Mouse (Mus musculus): ENCODE data around the gene Cdk2ap2.

Gene Cdk2ap2

DNA sequence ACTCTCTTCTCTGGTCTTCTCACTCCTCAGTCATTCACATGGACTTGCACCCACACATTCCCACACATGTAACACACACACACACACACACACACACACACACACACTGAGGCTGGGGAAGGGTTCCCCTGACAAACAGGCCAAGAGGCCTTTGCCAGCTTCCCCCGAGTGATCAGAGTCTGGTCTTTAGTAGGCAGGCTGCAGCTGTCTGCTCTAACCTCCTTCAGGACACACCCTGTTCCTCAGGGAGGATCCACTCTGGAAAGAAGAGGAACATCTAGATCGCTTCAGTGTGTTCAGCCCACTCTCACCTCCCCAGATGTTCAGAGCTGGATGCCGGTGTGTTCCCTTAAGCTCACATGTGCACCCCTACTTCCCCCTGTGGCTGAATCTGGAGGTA, 2.6 kb upstream of the Cdk2ap2 start:
- no peak for DNase-seq (ENCODE audit: low spot score)

DNA sequence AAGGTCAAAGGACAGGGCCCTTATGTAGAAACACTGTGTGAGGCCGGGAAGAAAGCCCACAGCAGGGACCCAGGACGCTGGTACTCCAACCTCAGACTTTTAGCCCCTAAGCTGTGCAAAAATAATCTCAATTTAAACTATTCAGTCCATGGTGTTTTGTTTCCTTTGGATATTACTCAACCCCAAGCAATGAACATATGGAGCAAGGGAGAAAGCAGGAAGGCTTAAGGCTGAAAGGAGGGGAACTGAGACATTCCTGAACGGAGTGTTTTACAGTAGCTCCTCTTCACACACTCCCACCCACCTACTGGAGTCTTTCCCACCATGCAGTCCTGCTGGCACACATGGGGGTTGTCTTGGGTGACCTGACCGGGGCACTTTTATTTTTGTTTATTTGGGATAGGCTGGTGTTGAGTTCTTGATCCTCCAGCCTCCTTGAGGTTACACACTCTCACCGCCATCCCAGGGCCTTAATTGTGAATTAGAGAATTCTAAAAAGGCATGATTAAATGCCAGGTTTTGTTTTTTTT, 2.1 kb upstream of the Cdk2ap2 start:
- DNase-seq (ENCODE audit: low spot score): no peak

DNA sequence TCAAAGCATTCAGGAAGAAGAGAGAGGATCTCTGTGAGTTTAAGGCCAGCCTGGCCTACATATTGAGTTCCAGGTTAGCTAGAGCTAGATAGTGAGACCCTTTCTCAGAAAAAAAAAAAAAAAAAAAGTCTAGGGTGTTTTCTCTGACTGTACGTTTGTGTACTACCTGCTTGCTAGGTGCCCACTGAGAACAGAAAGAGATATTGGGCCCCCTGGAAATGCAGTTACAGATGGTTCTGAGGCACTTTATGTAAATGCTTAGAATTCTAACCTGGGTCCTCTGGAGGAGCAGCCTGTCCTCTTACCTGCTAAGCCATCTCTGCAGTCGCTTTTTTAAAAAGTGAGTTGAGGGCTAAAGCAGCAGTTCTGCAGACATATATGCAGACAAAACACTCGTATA, 1.2 kb upstream of the Cdk2ap2 start:
- DNase-seq (ENCODE audit: low spot score): no peak

DNA sequence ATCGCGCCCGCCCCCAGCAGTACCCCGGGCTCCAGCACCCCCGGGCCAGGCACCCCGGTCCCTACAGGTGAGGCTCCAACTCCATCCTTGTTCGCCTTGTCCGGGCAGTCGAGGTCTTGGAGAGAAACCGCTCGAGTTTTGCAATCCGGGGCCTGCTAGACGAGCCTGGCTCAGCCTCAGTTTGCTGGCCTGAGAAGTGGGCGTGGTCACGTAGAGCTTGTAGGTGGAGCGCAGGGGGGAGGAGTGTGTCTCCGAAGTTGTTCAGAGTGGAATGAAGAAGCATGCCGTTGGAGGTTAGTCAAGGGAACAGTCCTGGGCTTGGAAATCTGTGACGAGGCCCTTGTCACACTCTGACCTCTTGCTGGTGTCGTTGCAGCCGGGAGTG, 451 bp downstream of the Cdk2ap2 start:
- peak; percentile 88 for DNase-seq (ENCODE audit: low spot score)

DNA sequence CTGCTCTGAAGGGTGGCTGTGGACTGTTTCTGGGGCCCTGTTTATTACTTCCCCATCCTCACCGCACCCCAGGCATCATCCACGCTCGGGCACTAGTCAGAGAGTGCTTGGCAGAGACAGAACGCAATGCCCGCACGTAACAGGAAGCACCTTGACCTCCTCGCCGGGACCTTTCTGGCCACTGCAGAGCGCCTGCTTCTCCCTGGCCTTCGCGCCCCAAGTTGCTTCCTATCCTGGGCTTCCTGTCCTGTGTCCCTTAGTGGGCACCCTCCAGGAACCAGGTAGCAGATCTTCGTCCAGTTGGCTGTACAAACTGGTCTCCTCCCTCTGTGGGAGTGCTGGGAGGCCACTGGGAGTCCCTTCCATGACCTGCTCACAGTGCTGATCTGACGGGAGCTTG, 1.4 kb downstream of the Cdk2ap2 start:
- DNase-seq (ENCODE audit: low spot score): no peak

DNA sequence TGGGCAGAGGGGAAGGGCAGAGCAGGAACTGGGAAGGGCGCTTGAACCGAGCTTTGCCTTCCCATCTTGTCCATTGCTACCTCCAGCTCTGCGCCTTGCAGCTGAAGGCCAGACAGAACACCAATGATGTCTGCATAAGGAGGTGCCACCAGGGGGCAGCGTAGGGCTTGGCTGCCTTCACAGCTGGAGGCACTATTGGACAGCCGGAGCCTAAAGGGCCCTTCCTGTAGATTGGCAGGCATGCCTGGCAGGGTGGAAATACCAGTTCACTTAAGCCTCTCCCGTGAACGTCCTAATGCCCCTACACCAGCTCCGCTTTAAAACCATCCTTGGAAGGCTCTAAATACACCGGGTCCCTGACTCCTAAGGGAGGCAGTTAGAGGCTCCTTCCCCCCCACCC, 2.1 kb downstream of the Cdk2ap2 start:
- peak; percentile 95 for DNase-seq (ENCODE audit: low spot score)

DNA sequence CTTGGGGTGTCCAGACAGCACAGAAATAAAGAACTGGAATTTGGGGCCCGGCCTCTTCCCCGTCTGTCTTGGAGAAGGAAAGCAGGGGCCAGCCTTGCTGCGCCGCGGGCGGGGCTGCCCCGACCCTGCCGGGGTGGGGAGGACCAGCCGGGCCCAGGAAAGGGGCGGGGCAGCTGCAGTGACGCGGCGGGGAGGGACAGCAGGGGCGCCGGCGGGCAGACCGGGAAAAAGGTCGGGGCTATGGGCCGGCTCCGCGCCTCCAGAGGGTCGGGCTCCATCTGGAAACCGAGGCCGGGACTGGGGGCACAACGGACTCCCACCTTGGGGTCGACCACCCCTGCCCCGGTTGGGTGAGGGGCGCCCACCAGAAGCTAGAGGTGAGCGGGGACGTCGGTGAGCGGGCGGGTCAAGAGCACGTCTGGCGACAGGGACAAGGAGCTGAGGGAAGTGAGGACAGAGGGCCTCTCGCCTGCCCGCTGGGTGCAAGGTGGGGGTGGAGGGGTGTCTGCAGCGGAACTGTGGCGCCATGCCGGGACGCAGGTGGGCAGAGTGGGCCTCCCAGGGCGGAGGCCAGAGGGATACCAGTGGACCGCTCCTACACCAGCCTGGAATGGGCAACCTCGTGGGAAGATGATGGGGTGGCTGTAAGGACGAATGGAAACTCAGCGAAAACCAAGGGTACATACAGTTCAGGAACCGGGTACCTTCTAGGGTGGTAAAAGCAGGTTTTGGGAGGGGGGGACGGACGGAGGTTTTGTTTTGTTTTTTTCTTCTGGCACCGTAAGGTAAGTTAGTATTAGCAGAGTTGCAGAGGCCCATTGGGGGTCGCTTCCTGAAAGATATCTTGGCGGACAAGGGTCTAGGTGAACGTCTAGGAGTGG, 3.1 kb downstream of the Cdk2ap2 start, which contains the start of gene Pitpnm1:
Pitpnm1 (plus strand) TSS at position 162 of the 881 bp plus-strand sequence.
- no peak for DNase-seq (ENCODE audit: low spot score)

DNA sequence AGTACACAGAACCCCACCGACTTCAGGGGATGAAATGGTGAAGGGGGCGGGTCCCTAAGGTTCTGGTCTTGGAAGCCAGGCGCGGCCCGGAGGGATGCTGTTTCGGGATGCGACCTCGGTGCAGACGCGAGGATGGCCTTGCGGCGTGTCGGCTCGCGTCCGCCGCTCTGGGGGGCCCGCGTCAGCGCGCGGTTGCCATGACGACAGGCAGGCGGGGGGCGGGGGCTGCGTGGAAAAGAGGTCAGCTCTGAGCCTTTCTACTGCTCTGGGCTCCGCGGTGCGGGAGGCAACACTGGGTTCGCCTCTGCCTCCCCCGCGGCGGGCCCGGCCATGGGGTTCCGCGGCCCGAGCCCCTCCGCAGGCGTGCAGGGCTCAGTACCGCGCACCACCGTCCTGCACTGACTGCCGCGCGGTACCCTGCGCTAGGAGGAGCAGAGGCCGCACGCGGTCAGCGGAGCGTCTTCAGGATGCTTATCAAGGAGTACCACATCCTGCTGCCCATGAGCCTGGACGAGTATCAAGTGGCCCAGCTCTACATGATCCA, 3.8 kb downstream of the Cdk2ap2 start:
- DNase-seq (ENCODE audit: low spot score): no peak

DNA sequence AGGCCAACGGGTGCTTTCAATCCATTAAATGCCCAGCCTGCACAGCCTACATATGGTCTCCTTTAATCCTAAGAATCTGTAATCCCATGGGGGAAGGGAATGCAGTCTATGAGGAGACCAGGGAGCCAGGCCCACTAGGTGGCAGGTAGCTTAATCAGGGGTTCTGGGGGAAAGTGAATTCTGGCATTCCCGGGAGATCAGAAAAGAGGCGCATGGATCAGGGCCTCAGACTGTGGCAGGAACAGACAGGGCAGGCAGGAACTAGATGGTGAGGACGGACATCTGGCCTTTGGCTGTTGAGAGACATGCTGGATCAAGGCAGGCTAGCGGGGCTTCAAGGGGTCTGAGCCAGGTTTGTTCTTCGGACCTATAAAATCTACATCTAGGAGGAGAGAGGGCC, 4.5 kb downstream of the Cdk2ap2 start:
- DNase-seq (ENCODE audit: low spot score): no peak

DNA sequence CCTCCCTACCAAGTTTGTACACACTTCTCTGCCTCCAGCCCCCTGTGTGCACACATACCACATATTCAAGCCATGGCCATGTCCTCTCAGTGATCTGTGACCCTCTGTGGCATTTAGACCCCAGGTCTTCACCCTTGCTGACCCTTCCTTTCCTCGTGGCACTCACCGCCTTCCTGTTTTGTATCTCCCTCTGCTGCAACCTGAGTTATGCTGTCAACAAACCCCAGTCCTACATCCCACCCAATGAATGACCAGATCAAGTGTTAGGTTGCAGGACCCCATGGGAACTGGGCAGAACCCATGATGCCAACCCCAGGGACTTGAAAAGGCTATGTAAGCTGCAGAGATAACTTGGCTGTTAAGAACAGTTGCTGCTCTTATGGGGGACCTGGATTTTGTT, 5.1 kb downstream of the Cdk2ap2 start:
- DNase-seq (ENCODE audit: low spot score): no peak

DNA sequence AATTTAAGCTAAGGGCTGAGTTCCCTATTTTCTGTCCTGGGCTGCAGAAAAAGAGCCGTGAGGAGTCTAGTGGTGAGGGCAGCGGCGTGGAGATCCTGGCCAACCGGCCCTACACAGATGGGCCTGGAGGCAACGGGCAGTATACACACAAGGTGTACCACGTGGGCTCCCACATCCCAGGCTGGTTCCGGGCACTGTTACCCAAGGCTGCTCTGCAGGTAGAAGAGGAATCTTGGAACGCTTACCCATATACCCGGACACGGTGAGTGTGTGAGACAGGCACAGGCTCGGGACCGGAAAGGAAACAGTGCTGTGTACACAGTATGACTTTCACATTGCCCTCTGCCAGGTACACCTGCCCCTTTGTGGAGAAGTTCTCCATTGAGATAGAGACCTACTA, 5.6 kb downstream of the Cdk2ap2 start:
- DNase-seq (ENCODE audit: low spot score): no peak

DNA sequence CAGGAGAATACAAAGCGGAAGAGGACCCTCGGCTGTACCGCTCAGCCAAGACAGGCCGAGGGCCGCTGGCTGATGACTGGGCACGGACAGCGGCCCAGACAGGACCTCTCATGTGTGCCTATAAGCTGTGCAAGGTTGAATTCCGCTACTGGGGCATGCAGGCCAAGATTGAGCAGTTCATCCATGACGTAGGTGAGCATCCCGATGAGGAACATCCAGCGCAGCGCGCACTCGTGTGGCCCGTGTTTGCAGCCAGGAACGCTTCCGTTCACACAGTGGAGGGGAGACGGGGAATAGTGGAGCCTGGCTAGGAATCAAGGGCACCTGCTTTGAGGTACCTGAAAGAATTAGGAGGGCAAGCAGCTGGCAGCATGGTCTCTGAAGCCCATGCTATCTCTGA, 6.3 kb downstream of the Cdk2ap2 start:
- no peak for DNase-seq (ENCODE audit: low spot score)

DNA sequence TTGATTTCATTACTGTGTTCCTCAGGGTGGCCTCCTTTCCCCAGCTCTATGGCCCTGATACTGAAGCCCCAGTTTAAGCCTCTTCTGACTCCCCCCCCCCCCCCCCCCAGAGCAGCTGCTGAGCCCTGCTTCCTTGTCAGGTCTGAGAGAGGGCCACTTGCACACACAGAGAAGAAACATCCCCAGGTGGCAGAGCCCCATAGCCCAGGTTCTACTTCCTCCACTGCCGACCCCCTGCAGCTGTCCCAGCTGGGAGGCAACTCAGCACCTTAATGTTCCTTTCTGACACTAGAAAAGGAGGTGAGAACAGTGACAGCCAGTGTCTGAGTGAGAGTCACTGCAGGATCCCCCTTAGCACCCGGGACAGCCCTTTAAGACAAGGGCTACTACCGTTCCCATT, 6.8 kb downstream of the Cdk2ap2 start:
- no peak for DNase-seq (ENCODE audit: low spot score)

DNA sequence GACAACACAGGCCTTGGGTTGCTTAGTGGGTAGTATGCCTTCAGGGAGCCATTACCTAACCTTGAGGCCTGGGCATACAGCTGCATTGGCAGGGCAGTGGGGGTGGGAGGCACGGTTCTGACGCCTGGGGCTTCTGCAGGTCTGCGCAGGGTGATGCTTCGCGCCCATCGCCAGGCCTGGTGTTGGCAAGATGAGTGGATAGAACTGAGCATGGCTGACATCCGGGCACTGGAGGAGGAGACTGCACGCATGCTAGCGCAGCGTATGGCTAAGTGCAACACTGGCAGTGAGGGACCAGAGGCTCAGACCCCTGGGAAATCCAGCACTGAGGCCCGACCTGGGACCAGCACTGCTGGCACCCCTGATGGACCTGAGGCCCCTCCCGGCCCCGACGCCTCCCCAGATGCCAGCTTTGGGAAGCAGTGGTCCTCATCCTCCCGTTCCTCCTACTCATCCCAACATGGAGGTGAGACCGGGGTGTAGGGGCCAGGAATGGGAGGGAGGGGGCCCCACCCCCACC, 7.8 kb downstream of the Cdk2ap2 start:
- no peak for DNase-seq (ENCODE audit: low spot score)

DNA sequence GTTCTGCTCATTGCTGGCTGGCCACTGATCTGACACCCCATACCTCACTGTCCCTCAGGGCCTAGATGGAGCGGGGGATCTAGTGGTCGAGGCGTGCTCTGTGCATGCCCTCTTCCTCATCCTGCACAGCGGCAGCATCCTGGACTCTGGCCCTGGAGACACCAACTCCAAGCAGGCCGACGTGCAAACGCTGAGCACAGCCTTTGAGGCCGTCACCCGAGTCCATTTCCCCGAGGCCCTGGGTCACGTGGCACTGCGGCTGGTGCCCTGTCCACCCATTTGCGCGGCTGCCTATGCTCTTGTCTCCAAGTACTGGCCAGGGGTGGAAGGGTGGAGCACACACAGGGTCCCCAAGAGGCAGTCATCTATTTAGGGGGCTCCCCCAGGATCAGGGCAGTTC, 9.7 kb downstream of the Cdk2ap2 start:
- no peak for DNase-seq (ENCODE audit: low spot score)

DNA sequence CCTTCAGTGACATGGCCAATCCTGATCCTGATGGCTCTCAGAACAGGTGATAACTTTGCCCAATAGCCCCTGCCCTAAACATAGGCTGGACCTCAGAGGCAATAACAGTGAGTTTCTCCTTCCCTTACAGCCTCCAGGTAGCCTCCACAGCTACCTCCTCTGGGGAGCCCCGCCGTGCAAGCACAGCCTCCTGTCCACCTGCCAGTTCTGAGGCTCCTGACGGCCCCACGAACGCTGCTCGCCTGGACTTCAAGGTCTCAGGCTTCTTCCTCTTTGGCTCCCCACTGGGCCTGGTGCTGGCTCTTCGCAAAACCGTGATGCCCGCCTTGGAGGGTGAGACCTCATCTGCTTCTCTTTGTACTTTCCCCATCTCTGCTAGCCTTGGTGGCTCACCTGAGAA, 11.6 kb downstream of the Cdk2ap2 start:
- no peak for DNase-seq (ENCODE audit: low spot score)

DNA sequence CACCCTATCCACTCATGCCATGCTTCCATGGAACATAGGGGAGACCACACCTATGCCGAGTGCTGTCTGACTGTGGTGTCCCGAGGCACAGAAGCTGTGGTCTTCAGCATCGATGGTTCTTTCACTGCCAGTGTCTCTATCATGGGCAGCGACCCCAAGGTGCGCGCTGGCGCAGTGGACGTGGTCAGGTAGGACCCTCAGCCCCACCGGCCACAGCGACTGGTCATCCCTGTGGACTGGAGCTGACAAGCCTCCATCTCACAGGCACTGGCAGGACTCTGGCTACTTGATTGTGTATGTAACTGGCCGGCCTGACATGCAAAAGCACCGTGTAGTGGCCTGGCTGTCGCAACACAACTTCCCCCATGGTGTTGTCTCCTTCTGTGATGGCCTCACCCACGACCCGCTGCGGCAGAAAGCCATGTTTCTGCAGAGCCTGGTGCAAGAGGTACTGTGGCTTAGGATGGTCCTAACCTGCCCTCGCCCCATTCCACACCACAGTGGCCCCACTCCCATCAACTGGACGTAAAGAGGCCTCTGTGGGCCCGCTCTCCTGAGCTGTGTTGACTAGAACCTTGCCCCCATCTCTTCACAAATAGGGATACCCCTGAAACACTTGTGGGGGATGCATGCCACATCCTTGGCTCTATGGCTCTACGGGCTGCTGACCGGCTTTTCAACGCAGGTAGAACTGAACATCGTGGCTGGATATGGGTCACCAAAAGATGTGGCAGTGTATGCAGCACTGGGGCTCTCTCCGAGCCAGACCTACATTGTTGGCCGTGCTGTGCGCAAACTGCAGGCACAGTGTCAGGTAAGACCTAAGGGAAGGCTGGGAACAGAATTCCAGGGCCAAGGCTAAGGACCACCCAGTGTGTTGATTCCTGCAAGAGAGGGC, 15.3 kb downstream of the Cdk2ap2 start:
- no peak for DNase-seq (ENCODE audit: low spot score)

DNA sequence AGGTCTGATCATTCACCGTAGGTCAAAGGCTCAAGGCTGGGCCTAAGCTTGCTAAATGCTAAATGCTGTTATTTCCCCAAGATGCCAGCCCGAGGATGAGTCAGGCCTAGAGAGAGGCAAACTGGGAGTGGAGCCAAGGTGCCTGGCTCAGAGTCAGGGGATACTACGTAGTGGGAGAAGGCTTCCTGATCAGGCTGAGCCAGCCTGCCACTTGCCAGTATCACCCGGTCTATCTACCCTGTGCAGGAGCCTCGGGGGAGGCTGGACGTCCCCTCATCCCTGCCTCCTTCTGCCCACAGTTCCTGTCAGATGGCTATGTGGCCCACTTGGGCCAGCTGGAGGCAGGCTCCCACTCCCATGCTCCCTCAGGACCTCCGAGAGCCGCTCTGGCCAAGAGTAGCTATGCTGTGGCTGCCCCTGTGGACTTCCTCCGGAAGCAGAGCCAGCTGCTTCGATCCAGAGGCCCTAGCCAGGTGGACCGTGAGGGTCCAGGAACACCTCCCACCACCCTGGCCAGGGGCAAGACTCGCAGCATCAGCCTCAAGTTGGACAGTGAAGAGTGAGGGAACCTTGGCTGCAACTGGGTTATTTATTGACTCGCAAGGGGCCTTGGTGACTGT, 16.3 kb downstream of the Cdk2ap2 start:
- no peak for DNase-seq (ENCODE audit: low spot score)

DNA sequence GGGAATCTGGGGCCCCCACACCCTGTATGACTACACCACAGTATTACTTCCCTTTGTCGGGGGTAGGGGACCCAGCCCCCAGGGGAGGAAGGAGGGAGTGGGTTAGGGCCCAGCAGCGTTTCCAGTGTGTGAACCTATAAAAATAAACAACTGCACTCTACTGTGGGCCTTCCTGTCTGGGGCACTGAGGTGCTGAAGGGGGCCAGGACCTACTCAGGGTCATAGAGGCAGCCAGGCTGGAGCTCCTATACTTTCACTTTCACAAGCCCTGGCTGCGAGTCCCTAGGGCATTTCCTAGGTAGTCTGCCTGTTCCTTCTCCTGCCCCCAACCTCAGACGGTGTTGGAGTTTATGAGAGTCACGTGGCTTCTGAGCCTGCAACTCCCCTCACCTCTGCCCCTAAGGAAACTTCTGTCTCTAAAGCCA, 16.8 kb downstream of the Cdk2ap2 start:
- DNase-seq (ENCODE audit: low spot score): no peak

DNA sequence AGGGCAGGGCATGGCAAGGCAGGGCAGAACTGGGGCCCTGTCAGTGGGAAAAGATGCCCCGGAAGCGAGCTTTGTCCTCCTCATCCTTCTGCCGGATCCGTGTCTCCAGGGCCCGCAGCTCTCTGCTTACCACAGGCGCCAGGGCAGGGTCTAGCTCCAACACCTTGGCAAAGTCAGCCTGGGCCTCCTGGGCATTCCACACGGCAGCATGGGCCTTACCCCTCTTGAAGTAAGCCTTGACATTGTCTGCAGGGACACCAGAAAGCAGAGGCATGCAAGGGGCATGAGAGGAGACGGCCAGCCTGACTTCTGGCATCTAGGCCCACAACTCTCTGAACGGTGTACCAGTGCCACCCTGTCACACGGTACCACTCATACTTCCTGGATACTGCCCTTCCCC, 17.6 kb downstream of the Cdk2ap2 start:
- no peak for DNase-seq (ENCODE audit: low spot score)

DNA sequence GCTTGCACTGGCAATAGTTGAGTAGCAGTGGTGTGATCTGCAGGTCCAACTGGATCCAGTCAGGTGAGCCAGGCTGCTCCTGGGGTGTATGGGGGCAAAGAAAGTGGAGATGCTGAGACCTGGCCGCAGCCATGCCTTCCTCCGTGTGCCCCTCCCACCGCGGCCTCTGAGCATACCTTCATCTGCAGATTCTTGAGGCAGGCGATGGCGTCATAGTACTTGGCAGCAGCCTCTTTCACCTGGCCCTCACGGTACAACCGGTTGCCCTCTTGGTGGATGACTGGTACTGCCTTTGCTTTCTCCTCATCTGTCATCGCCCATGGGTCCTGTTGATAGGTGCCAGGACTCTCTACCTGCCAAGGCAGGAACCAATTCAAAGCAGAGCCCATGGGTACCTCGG, 18.2 kb downstream of the Cdk2ap2 start:
- DNase-seq (ENCODE audit: low spot score): no peak

DNA sequence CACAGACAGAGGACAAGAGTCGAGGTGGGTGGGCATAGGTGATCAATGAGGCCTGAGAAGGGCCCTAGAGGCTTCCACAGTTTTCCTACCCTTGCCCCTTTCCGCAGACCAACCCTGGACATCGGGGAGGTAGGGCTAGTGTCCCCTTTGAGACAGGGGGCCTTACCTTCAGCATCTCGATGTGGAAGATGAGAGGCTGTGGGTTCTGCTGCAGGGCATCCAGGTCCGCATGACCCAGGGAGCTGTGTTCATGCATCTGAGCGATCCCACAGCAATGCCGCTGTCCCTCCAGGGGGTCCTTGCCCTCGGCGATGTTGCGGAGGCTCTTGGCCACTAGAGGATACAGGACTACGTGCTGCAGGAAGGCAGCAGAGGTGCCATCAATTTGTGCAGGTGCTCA, 18.8 kb downstream of the Cdk2ap2 start:
- DNase-seq (ENCODE audit: low spot score): no peak

All from c-Kit-positive CD71-positive TER-119-positive erythroid progenitor cells, embryonic 14.5 days (primary cell).